Mouse (Mus musculus) activated CD4-positive, CD25-positive, alpha-beta regulatory T cell (primary cell): ENCODE data around the gene Fam124a. TPM values are rescaled to one million over a fixed set of nuclear protein-coding genes. Genes with fewer than 3 reads are reported as not detected.

ENCODE experiments used
- polyA plus RNA-seq, 2 experiments: library from polyadenylated mRNA; unstranded; fragments of 100-300 nt; shearing (Covaris generic); gene quantifications; one replicate each; pipeline ENCODE4 v1.2.1; 2017

Fam124a gene
- polyA plus RNA-seq: under 1 TPM; 0.18 to 0.25 TPM

DNA sequence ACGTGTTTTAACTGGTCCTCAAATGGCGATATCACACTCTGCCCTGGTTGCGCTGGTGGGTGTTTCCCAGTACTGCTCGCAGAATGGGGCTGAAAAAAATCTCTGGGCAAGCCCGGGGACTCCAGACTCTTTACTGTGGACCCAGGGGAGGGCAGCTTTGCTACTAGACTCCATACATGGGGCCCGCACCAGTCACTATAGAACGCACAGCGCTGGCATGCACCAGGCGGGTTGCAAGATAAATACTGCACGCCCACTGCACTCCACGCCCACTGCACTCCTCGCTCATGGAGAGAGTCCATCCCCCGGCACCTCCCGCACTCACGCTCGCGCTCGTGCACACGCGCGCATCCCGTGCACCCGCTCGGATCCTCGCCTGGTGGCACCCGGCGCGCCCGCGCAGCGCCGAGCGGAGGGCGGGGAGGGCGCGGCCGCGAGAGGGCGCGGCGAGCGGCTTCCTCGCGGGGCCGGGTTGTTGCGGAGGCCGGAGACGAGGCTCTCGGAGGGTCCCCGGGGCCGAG lies at the start of gene Fam124a:
Fam124a (plus strand) TSS at position 429 of the 521 bp plus-strand sequence.

DNA sequence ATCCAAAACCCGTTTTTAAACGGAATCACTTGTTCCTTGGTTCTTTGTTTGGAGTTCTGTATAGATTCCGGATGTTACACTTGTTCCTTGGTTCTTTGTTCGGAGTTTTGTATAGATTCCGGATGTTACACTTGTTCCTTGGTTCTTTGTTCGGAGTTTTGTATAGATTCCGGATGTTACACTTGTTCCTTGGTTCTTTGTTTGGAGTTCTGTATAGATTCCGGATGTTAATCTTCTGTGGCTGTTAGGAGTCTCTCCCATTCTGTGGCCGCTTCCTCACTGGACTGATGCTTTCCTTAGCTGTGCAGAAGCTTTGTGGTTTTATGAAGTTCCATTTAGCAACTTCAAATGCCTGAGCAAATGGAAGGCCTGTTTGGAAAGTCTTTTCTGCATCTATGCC lies 11.3 kb downstream of the Fam124a start, which contains the start of gene Gm4131:
Gm4131 (minus strand) TSS at position 101 of the 400 bp plus-strand sequence.

Other genes with a start within 250 kb of the Fam124a start
- gene Gucy1b2, start 99.4 kb upstream of the Fam124a start, polyA plus RNA-seq: under 1 TPM; 0.10 to 0.29 TPM
- under 1 TPM in 1 of 2 experiments, not detected in 1; 0.22 TPM for gene Gm4131, start 11.2 kb downstream of the Fam124a start, polyA plus RNA-seq
- not detected for gene Serpine3, start 107.9 kb downstream of the Fam124a start, polyA plus RNA-seq
- gene Ints6, start 205.4 kb downstream of the Fam124a start, polyA plus RNA-seq: 10 to 100 TPM; 49.2 to 68.5 TPM